Mouse (Mus musculus): ENCODE measurements at regions not wholly inside any gene's neighbourhood (a gene's known extent, or its start where the extent isn't known, plus 50 kb on each side); places are given as distances from the start of the nearest gene placed in this dataset.

DNA sequence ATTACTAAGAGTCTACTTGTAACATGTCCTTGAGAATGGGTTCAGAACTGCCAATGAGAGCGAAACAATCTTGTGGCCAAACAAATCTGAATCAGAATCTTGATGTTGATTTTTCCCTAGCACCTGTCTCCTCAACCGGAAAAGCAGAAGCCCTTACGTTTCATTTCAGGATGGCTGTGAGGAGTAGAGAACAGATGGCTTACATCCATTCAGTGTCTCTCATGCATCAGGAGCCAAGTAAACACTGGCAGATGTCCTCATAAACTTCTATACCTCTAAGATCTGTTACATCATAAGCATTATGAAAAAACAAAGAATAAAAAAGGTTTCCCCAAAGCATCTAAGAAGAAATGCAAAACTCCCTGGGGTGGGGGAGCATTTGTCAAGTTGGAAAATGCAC lies 221.1 kb upstream of the St6gal2 start:
- TF ChIP-seq POLR2A (IDR thresholded peaks at IDR 0.05; ENCODE audit: borderline replicate concordance, extremely low read depth, insufficient read depth, insufficient read length, poor library complexity, severe bottlenecking) (no peak), CTCF (IDR thresholded peaks at IDR 0.05; ENCODE audit: borderline replicate concordance, extremely low read depth, insufficient read depth, insufficient read length) (no peak)
